Mouse (Mus musculus) brown adipose tissue, adult 24 weeks (tissue): Measurements from ENCODE around the gene Mgmt. TPM values are rescaled to one million over a fixed set of nuclear protein-coding genes. Genes with fewer than 3 reads are reported as not detected.

Experiments used
- H3K27ac ChIP-seq: fragments of 200-500 bp; replicated peaks from 2 replicates; pipeline ENCODE4 v1.5.1; 2012; ENCODE audit warnings: low read depth, mild to moderate bottlenecking, low read length
- H3K4me1 ChIP-seq: fragments of 200-500 bp; 2 replicates; pipeline ENCODE4 v1.6.1; 2012; ENCODE audit warnings: low read length, mixed read lengths; ENCODE audit not compliant: control insufficient read depth, insufficient read depth, insufficient read length
- H3K4me3 ChIP-seq: fragments of 200-500 bp; 2 replicates; pipeline ENCODE4 v1.5.1; 2012; ENCODE audit warnings: low read depth, mild to moderate bottlenecking, low read length, moderate library complexity; ENCODE audit not compliant: insufficient read depth
- polyA plus RNA-seq: library from polyadenylated mRNA; stranded (reverse); fragments of >200 nt; gene quantifications from 2 replicates; pipeline ENCODE4 v1.2.4, GENCODE M21; 2012; ENCODE audit not compliant: missing spikeins, insufficient read depth, insufficient read length

Gene Mgmt
- polyA plus RNA-seq, 1 experiment: 9.9 TPM

- Histone ChIP-seq H3K4me1 (no peaks in the 10 kb centered on the region), H3K27ac (no peak overlapping the region)
These were observed 20.0 kb upstream of the Mgmt start for GRCm38 (mm10) chr7:136874396-136874795.

GRCm38 (mm10) chr7:136880386-136880785 is 14.0 kb upstream of the Mgmt start:
- H3K4me3 ChIP-seq: no peak overlapping the region
- no peak overlapping the region for H3K27ac ChIP-seq
- no peaks in the 10 kb centered on the region for H3K4me1 ChIP-seq

More at GRCm38 (mm10) chr7:136874396-136874795, 20.0 kb upstream of the Mgmt start:
- H3K4me3 ChIP-seq: no peak overlapping the region

- no peak overlapping the region for H3K27ac ChIP-seq
- no peak overlapping the region for H3K4me3 ChIP-seq
- H3K4me1 ChIP-seq: no peaks in the 10 kb centered on the region
These were observed 6.3 kb upstream of the Mgmt start for GRCm38 (mm10) chr7:136888161-136888560.

GRCm38 (mm10) chr7:136895356-136895755 is 942 bp downstream of the Mgmt start:
- H3K27ac ChIP-seq: no peak overlapping the region

GRCm38 (mm10) chr7:136895851-136896250 is 1.4 kb downstream of the Mgmt start:
- Histone ChIP-seq H3K4me3 (no peak overlapping the region), H3K27ac (no peak overlapping the region), H3K4me1 (peaks cover 8% of the 10 kb centered on the region; the same call in 1 of the 2 replicates)

More at GRCm38 (mm10) chr7:136895356-136895755, 942 bp downstream of the Mgmt start:
- 0 out of 2 replicates have a peak overlapping the region, but pooled peaks have one; percentile 58 for H3K4me3 ChIP-seq
- peaks cover 8% of the 10 kb centered on the region; the same call in 1 of the 2 replicates for H3K4me1 ChIP-seq

- no peak overlapping the region for H3K27ac ChIP-seq
- H3K4me3 ChIP-seq: no peak overlapping the region
- peaks cover 8% of the 10 kb centered on the region; the same call in 1 of the 2 replicates for H3K4me1 ChIP-seq
These were observed 3.1 kb downstream of the Mgmt start for GRCm38 (mm10) chr7:136897481-136897880.

GRCm38 (mm10) chr7:136898005-136898404 is 3.6 kb downstream of the Mgmt start:
- H3K4me3 ChIP-seq: no peak overlapping the region
- H3K4me1 ChIP-seq: peaks cover 8% of the 10 kb centered on the region; the same call in 1 of the 2 replicates
- H3K27ac ChIP-seq: no peak overlapping the region

GRCm38 (mm10) chr7:136908616-136909144 is 14.3 kb downstream of the Mgmt start:
- Histone ChIP-seq H3K27ac (no peak overlapping the region), H3K4me3 (no peak overlapping the region), H3K4me1 (no peaks in the 10 kb centered on the region)

- Histone ChIP-seq H3K4me3 (no peak overlapping the region), H3K27ac (no peak overlapping the region), H3K4me1 (no peaks in the 10 kb centered on the region)
These were observed 18.5 kb downstream of the Mgmt start for GRCm38 (mm10) chr7:136912901-136913300.

GRCm38 (mm10) chr7:136916021-136916420 is 21.6 kb downstream of the Mgmt start:
- H3K27ac ChIP-seq: no peak overlapping the region
- H3K4me3 ChIP-seq: no peak overlapping the region
- H3K4me1 ChIP-seq: no peaks in the 10 kb centered on the region

GRCm38 (mm10) chr7:136920976-136921755 is 26.8 kb downstream of the Mgmt start:
- no peaks in the 10 kb centered on the region for H3K4me1 ChIP-seq
- no peak overlapping the region for H3K4me3 ChIP-seq
- no peak overlapping the region for H3K27ac ChIP-seq

GRCm38 (mm10) chr7:136922230-136922629 is 27.8 kb downstream of the Mgmt start:
- Histone ChIP-seq H3K27ac (no peak overlapping the region), H3K4me3 (no peak overlapping the region), H3K4me1 (no peaks in the 10 kb centered on the region)

- Histone ChIP-seq H3K27ac (no peak overlapping the region), H3K4me3 (no peak overlapping the region), H3K4me1 (0 out of 2 replicates have a peak, but pooled peaks cover under 1% of the 10 kb centered on the region)
These were observed 30.3 kb downstream of the Mgmt start for GRCm38 (mm10) chr7:136924610-136925260.

GRCm38 (mm10) chr7:136926178-136926577 is 31.8 kb downstream of the Mgmt start:
- H3K4me1 ChIP-seq: 0 out of 2 replicates have a peak, but pooled peaks cover 2% of the 10 kb centered on the region
- H3K27ac ChIP-seq: no peak overlapping the region
- no peak overlapping the region for H3K4me3 ChIP-seq

- Histone ChIP-seq H3K4me3 (no peak overlapping the region), H3K27ac (no peak overlapping the region), H3K4me1 (0 out of 2 replicates have a peak, but pooled peaks cover 2% of the 10 kb centered on the region)
These were observed 36.0 kb downstream of the Mgmt start for GRCm38 (mm10) chr7:136930451-136930850.
